Mouse (Mus musculus) kidney, embryonic 14.5 days (tissue): ENCODE measurements around the gene Olfr713. TPM values are rescaled to one million over a fixed set of nuclear protein-coding genes. Genes with fewer than 3 reads are reported as not detected.
A peak's percentile ranks its signal among the peaks of the same experiment; 100 is the strongest.

Experiments
- ATAC-seq: fragments of 200-750 bp; cut with Nextera tagmentation; 2 replicates; pipeline ENCODE4 v1.8.0; 2017; ENCODE audit warnings: moderate number of reproducible peaks, mild to moderate bottlenecking, moderate TSS enrichment, moderate library complexity; ENCODE audit not compliant: low FRiP score, low TSS enrichment
- H3K27ac ChIP-seq: fragments of 300-500 bp; sonication (generic); 2 replicates; pipeline ENCODE4 v1.5.1; 2014; ENCODE audit warnings: low read depth, mild to moderate bottlenecking, low read length, moderate library complexity, mixed read lengths
- H3K27me3 ChIP-seq: fragments of 300-500 bp; sonication (generic); 2 replicates; pipeline ENCODE4 v1.6.1; 2014; ENCODE audit warnings: mild to moderate bottlenecking, low read length; ENCODE audit not compliant: control insufficient read depth, insufficient read depth
- H3K36me3 ChIP-seq: fragments of 300-500 bp; sonication (generic); 2 replicates; pipeline ENCODE4 v1.6.1; 2014; ENCODE audit warnings: low read length, mixed read lengths; ENCODE audit not compliant: control insufficient read depth, insufficient read depth
- H3K4me1 ChIP-seq: fragments of 300-500 bp; sonication (generic); 2 replicates; pipeline ENCODE4 v1.6.1; 2014; ENCODE audit warnings: low read length, mixed read lengths; ENCODE audit not compliant: control insufficient read depth, insufficient read depth
- H3K4me2 ChIP-seq: fragments of 300-500 bp; sonication (generic); replicated peaks from 2 replicates; pipeline ENCODE4 v1.6.1; 2014; ENCODE audit warnings: low read depth, mild to moderate bottlenecking, low read length
- H3K4me3 ChIP-seq: fragments of 300-500 bp; sonication (generic); 2 replicates; pipeline ENCODE4 v1.5.1; 2014; ENCODE audit warnings: mild to moderate bottlenecking, low read length
- H3K9ac ChIP-seq: fragments of 300-500 bp; sonication (generic); 2 replicates; pipeline ENCODE4 v1.6.1; 2014; ENCODE audit warnings: low read depth, mild to moderate bottlenecking, low read length, moderate library complexity
- H3K9me3 ChIP-seq: fragments of 300-500 bp; sonication (generic); 2 replicates; pipeline ENCODE4 v1.6.1; 2016; ENCODE audit warnings: low read length; ENCODE audit not compliant: control insufficient read depth
- WGBS: fragments of 180-500 bp; shearing (Covaris S2); extraction: QIAGEN DNeasy Blood & Tissue Kit; methylation state at CpG from one replicate; pipeline ENCODE4 v1.1.7; 2014; 5-methylcytosine and 5-hydroxymethylcytosine counted together
- polyA plus RNA-seq: library from polyadenylated mRNA; unstranded; fragments of >200 nt; fragmentation: Nextera tagmentation; extraction: Ambion mirVana; gene quantifications from 2 replicates; pipeline ENCODE4 v1.2.1, GENCODE M21; 2014

Olfr713 gene
- polyA plus RNA-seq = not detected in 2 replicates

DNA sequence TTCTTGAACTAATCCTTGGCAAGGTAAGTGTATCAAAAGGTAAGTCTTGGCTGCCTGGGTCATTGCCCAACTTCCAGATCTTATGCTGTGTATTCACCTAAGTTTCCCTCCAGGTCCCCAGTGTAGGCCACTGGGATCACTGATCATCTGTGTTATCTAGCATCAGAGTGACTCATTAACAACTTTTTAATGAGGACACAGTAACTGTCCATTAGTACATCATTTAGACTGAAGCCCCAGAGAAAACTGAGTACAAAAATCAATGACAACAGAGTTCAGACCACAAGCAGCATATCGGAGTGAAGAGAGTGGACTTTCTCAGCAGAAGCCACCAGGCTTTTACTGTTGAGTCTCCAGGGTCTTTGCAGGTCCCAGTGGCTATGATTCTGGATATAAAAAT is at the start of gene Olfr713:
Gene Olfr713, plus strand, starts transcription at position 301 of the 400 bp plus-strand sequence.
- no peak within 1 kb of the TSS for H3K4me3 ChIP-seq
- H3K27ac ChIP-seq = no peak within 1 kb of the TSS
- no peak within 1 kb of the TSS for H3K9ac ChIP-seq
- H3K4me2 ChIP-seq = no peak within 1 kb of the TSS
- no peaks in the 10 kb centered on the region for H3K27me3 ChIP-seq
- WGBS = 79% methylated on average over 1 of the region's 1 CpGs
- H3K4me1 ChIP-seq = no peaks in the 10 kb centered on the region
- ATAC-seq = no peak
- H3K36me3 ChIP-seq = no peaks in the 10 kb centered on the region
- no peaks in the 10 kb centered on the region for H3K9me3 ChIP-seq

GRCm38 (mm10) chr7:106985236-106985635 is 45.7 kb upstream of the Olfr713 start:
- Histone ChIP-seq H3K4me3 (no peak overlapping the region), H3K36me3 (no peaks in the 10 kb centered on the region), H3K9ac (no peak overlapping the region), H3K9me3 (no peaks in the 10 kb centered on the region), H3K4me1 (no peaks in the 10 kb centered on the region), H3K27ac (no peak overlapping the region), H3K27me3 (no peaks in the 10 kb centered on the region), H3K4me2 (no peak overlapping the region)
- WGBS = 85% methylated on average over 3 of the region's 3 CpGs
- ATAC-seq = no peak

DNA sequence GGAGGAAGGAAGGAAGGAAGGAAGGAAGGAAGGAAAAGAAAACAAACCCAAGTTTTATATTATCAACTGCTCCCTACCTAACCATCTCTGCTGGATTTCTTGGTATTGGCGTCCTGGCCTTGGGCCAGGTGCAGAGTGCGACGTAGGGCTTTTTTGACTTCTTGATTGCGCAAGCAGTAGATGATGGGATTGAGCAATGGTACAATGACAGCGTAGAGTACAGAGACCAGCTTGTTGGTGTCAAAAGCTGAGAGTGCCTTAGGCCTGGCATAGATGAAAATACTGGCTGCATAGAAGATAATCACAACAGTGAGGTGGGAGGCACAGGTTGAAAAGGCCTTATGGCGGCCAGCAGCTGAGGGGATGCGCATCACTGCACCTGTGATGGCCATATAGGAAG is 30.2 kb upstream of the Olfr713 start:
- Histone ChIP-seq H3K9me3 (no peaks in the 10 kb centered on the region), H3K4me1 (no peaks in the 10 kb centered on the region), H3K4me2 (no peak overlapping the region), H3K27me3 (no peaks in the 10 kb centered on the region), H3K27ac (no peak overlapping the region), H3K36me3 (no peaks in the 10 kb centered on the region), H3K9ac (no peak overlapping the region), H3K4me3 (no peak overlapping the region)
- no peak for ATAC-seq
- WGBS = 88% methylated on average over 7 of the region's 7 CpGs

- no peak for ATAC-seq
- Histone ChIP-seq H3K36me3 (no peaks in the 10 kb centered on the region), H3K9me3 (no peaks in the 10 kb centered on the region), H3K9ac (no peak overlapping the region), H3K4me3 (no peak overlapping the region), H3K27ac (no peak overlapping the region), H3K4me1 (no peaks in the 10 kb centered on the region), H3K27me3 (no peaks in the 10 kb centered on the region), H3K4me2 (no peak overlapping the region)
- WGBS = 60% methylated on average over 3 of the region's 3 CpGs
These were observed 26.8 kb upstream of the Olfr713 start for GRCm38 (mm10) chr7:107004169-107004568.

DNA sequence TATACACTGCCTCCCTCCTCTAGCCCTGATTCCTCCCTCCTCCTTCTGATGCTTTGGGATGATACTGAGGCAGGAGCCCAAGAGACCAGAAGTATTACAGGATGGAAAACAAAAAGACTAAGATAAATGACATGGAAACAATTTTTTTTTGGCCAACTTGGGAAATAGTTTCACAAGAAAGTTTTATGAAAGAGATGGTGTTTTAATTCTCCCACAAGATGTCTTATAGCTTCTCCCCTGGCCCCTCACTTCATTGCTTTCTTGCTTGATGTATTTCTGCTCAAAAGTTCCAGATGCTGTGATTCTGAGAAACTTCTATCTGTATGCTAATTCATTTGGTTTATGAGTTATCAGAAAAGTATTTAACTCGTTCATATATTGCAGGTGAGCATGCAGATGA is 25.0 kb upstream of the Olfr713 start, which contains the start of gene Olfr2:
Gene Olfr2, minus strand, starts transcription at position 101 of the 400 bp plus-strand sequence.
- H3K4me2 ChIP-seq = no peak within 1 kb of the TSS
- H3K27ac ChIP-seq = no peak within 1 kb of the TSS
- no peaks in the 10 kb centered on the region for H3K4me1 ChIP-seq
- H3K9ac ChIP-seq = no peak within 1 kb of the TSS
- WGBS = 57% methylated on average over 1 of the region's 1 CpGs
- no peaks in the 10 kb centered on the region for H3K36me3 ChIP-seq
- no peaks in the 10 kb centered on the region for H3K9me3 ChIP-seq
- no peaks in the 10 kb centered on the region for H3K27me3 ChIP-seq
- ATAC-seq = no peak
- H3K4me3 ChIP-seq = no peak within 1 kb of the TSS

- no peaks in the 10 kb centered on the region for H3K27me3 ChIP-seq
- H3K4me2 ChIP-seq = no peak overlapping the region
- no peaks in the 10 kb centered on the region for H3K9me3 ChIP-seq
- no peak overlapping the region for H3K4me3 ChIP-seq
- 71% methylated on average over 2 of the region's 2 CpGs for WGBS
- no peak overlapping the region for H3K27ac ChIP-seq
- H3K4me1 ChIP-seq = no peaks in the 10 kb centered on the region
- no peaks in the 10 kb centered on the region for H3K36me3 ChIP-seq
- H3K9ac ChIP-seq = no peak overlapping the region
- no peak for ATAC-seq
These were observed 9.1 kb downstream of the Olfr713 start for GRCm38 (mm10) chr7:107039934-107040563.

DNA sequence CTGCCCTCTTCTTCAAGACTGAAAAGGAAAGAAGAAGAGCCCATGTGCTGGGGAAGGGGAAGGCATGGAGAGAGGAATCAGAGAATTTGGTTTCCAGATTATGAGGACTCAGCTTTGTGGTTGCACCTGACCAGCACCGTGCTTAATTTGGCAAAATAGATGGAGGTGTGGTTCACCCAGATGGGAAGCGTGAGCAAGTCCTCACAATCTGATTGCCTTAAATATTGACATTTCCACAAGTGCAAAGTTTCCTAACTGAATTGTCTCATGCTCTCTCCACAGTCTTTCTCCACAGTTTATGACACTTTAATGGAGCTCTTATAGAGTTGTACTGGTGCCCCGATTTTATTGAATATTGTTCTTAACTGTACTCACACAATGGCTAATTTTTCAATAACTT is 12.2 kb downstream of the Olfr713 start:
- no peak overlapping the region for H3K4me2 ChIP-seq
- no peak overlapping the region for H3K27ac ChIP-seq
- H3K4me1 ChIP-seq = no peaks in the 10 kb centered on the region
- H3K4me3 ChIP-seq = no peak overlapping the region
- no peaks in the 10 kb centered on the region for H3K36me3 ChIP-seq
- no peaks in the 10 kb centered on the region for H3K9me3 ChIP-seq
- no peak for ATAC-seq
- WGBS = 89% methylated on average over 3 of the region's 3 CpGs
- H3K27me3 ChIP-seq = no peaks in the 10 kb centered on the region
- H3K9ac ChIP-seq = no peak overlapping the region

DNA sequence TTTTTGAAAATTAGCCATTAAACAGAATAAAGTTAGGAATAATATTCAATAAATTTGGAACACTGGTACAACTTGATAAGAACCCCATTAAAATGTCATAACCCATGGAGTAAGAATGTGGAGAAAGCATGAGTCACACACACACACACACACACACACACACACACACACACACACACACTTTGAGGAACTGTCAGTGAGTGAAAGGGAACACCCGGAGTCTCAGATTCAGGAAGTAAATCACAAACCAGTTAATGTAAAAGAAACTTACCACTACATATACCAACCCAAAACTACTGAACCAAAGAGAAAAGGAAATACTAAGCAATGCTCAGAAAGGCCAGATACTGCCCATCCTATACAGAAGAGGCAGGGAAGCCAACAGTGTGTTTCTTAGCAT is 13.4 kb downstream of the Olfr713 start:
- Histone ChIP-seq H3K36me3 (no peaks in the 10 kb centered on the region), H3K4me2 (no peak overlapping the region), H3K9me3 (no peaks in the 10 kb centered on the region), H3K9ac (no peak overlapping the region), H3K27me3 (no peaks in the 10 kb centered on the region), H3K4me1 (no peaks in the 10 kb centered on the region), H3K27ac (no peak overlapping the region), H3K4me3 (no peak overlapping the region)
- WGBS = 60% methylated on average over 1 of the region's 1 CpGs
- no peak for ATAC-seq

GRCm38 (mm10) chr7:107045833-107046232 is 14.9 kb downstream of the Olfr713 start:
- ATAC-seq = 0 out of 2 replicates have a peak, but pooled peaks have one; percentile 57
- WGBS = 3% methylated on average over 5 of the region's 5 CpGs
- no peaks in the 10 kb centered on the region for H3K36me3 ChIP-seq

More at GRCm38 (mm10) chr7:107045833-107046232, 14.9 kb downstream of the Olfr713 start:
- Histone ChIP-seq H3K9me3 (no peaks in the 10 kb centered on the region), H3K4me2 (no peak overlapping the region), H3K4me3 (no peak overlapping the region), H3K9ac (no peak overlapping the region), H3K27me3 (no peaks in the 10 kb centered on the region), H3K27ac (no peak overlapping the region), H3K4me1 (no peaks in the 10 kb centered on the region)
